26 mouse cellular contexts compared by ENCODE assay signal in genomic region chr5:151400557-151400944, GRCm38 (mm10). TPM values are rescaled to one million over a fixed set of nuclear protein-coding genes. Genes with fewer than 3 reads are reported as not detected.
DNase-seq lines count a peak whose midpoint lies in the region; ATAC-seq lines count a peak whose summit lies in the region.
"Had no signal": no experiment of that assay in that cellular context is flagged by ENCODE, and none has a peak within 500 bp of the region (broad histone marks: within the 10 kb centered on the region; RNA-seq: fewer than 3 reads in every experiment).

No protein-coding gene starts in this region.

- no peaks in the 10 kb centered on the region for H3K27me3 ChIP-seq in splenic B cell, adult 2 months (ENCODE audit: control insufficient read depth, insufficient read depth, low read length, poor library complexity, severe bottlenecking)
- H3K27me3 ChIP-seq: CH12.LX; embryonic facial prominence, embryonic 13.5 days; embryonic facial prominence, embryonic 15.5 days; forebrain, embryonic 12.5 days; Patski had no signal

- peak; percentile 18 for DNase-seq in A20 (ENCODE audit: low read depth, low spot score)
- peak; percentile 2 for DNase-seq in splenic B cell, adult 2 months (ENCODE audit: low read depth, low spot score)
- DNase-seq in cerebellum, adult 8-10 months, result no peak
- DNase-seq in right cerebral cortex, postnatal 4 days, result no peak
- DNase-seq in spleen, adult 12 weeks (ENCODE audit: low spot score), result no peak
- DNase-seq: adrenal gland, adult 8-10 months; adrenal gland, postnatal 14 days; adrenal gland, postnatal 36 days; cerebellum, adult 11-12 months; cerebellum, adult 2 months; cerebellum, adult 9-11 months; cerebellum, postnatal 14 days; embryo, embryonic 11 days had no signal

- ATAC-seq in common myeloid progenitor, adult 5-6 weeks (replicated peaks; ENCODE audit: low read depth, poor library complexity, severe bottlenecking), result peak; percentile 68; the same call in 1 of the 2 replicates
- peak; percentile 60; the same call in 1 of the 2 replicates for ATAC-seq in megakaryocyte, adult 5-6 weeks (ENCODE audit: poor library complexity, severe bottlenecking)
- ATAC-seq: activated CD4-positive, CD25-positive, alpha-beta regulatory T cell, adult 4 months; CD4-positive, CD25-positive, alpha-beta regulatory T cell, adult 4 months; forebrain, embryonic 14.5 days; forebrain, embryonic 16.5 days; Patski had no signal

- H3K36me3 ChIP-seq in splenic B cell, adult 2 months (ENCODE audit: control insufficient read depth, insufficient read depth, low read length, poor library complexity, severe bottlenecking), result no peaks in the 10 kb centered on the region
- H3K36me3 ChIP-seq: embryonic facial prominence, embryonic 13.5 days; embryonic facial prominence, embryonic 15.5 days; forebrain, embryonic 10.5 days; forebrain, embryonic 12.5 days; G1E had no signal

RNA-seq across cellular contexts. Expression of gene Gm42906, which starts 27.4 kb away (rescaled TPM):
- total RNA-seq in common myeloid progenitor, adult 5-6 weeks (2017), result not detected in 2 replicates
- not detected in 2 replicates for total RNA-seq in megakaryocyte, adult 5-6 weeks (2015)
- total RNA-seq in megakaryocyte, adult 5-6 weeks (2017), result not detected in 2 replicates
- total RNA-seq: adrenal gland, postnatal 14 days; adrenal gland, postnatal 36 days; CH12.LX; G1E had no signal

Comparison
In these comparisons a context has a peak if more than half of its experiments do, and no peak if none do; other contexts are left out.
1. DNase-seq: peak in A20 (single experiment) and splenic B cell, adult 2 months (single experiment); none in cerebellum, adult 8-10 months (single experiment), right cerebral cortex, postnatal 4 days (single experiment) and spleen, adult 12 weeks (single experiment).